ENCODE assay signal across 11 mouse cellular contexts in the genomic region with DNA sequence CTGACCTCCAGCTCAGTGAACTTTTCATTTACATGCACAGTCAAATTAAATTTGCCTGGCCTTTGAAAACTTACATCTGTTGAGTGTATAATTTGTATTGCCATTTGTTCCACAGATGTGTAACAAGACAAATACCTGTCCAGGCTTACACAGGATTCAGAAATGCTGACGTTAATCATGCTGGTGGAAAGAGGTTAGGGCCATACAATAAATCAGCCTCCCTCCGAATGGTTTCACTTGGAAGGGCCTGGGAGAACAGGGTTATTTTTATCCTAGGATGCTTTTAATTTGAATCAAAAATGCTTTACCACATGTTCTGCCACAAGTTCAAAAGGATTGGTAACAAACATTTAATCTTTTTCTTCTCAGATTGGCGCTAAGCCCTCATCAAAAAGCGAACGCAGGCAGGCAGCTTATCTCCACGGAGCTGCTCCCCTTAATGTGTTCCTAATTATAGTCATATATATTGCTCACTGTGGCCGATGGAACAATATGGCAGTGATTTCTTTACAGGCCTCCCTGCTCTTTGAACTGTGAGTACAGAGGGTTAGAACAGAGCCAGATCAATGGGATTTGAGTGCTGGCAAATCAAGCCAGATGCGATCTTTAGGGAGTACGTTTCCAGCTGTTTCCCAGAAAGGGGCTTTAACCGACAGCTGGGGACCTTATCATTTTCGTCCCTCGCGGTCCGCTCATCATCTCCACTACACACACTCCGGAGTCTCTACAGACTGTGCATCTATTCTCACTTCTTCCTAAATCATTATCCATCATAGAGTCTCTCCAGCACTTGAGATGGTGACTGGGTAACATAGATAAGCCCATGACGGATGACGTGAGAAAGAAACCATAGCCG.
DNase-seq lines count a peak whose midpoint lies in the region; ATAC-seq and TF ChIP-seq lines count a peak whose summit lies in the region.
"Had no signal": no experiment of that assay in that cellular context is flagged by ENCODE, and none has a peak within 500 bp of the region (broad histone marks: within the 10 kb centered on the region; RNA-seq: fewer than 3 reads in every experiment).

No protein-coding gene starts in this region.

- no peak for ATAC-seq in heart, embryonic 16.5 days (replicated peaks; ENCODE audit: extremely low read depth, insufficient read depth, low FRiP score)
- peak; percentile 82 for ATAC-seq in embryonic facial prominence, embryonic 14.5 days (ENCODE audit: low read depth)
- ATAC-seq in limb, embryonic 13.5 days (ENCODE audit: low FRiP score, low read depth) = peak; percentile 82
- no peak for ATAC-seq in frontal cortex, adult (ENCODE audit: low TSS enrichment)

- peak overlapping the region; percentile 24 for H3K4me3 ChIP-seq in heart, embryonic 16.5 days (ENCODE audit: low read length)
- H3K4me3 ChIP-seq in embryonic facial prominence, embryonic 14.5 days (ENCODE audit: low read depth, low read length) = no peak overlapping the region
- H3K4me3 ChIP-seq in limb, embryonic 13.5 days = no peak overlapping the region
- H3K4me3 ChIP-seq in layer of hippocampus, adult 2 months = no peak overlapping the region

- peak overlapping the region; percentile 46 for H3K4me2 ChIP-seq in heart, embryonic 16.5 days (ENCODE audit: low read depth, low read length)
- H3K4me2 ChIP-seq in embryonic facial prominence, embryonic 14.5 days (ENCODE audit: low read depth, low read length) = peak overlapping the region; percentile 26; the same call in 1 of the 2 replicates
- H3K4me2 ChIP-seq in limb, embryonic 13.5 days (replicated peaks) = peak overlapping the region; percentile 38

- H3K27me3 ChIP-seq in heart, embryonic 16.5 days (ENCODE audit: control insufficient read depth, insufficient read depth, low read length) = no peaks in the 10 kb centered on the region
- H3K27me3 ChIP-seq in embryonic facial prominence, embryonic 14.5 days (replicated peaks; ENCODE audit: control insufficient read depth, insufficient read depth, low read length) = no peaks in the 10 kb centered on the region
- peaks cover 6% of the 10 kb centered on the region; the same call in 1 of the 2 replicates for H3K27me3 ChIP-seq in limb, embryonic 13.5 days
- H3K27me3 ChIP-seq: CH12.LX had no signal

- H3K4me1 ChIP-seq in heart, embryonic 16.5 days (ENCODE audit: control insufficient read depth, insufficient read depth, low read length) = peaks cover 10% of the 10 kb centered on the region
- peaks cover 11% of the 10 kb centered on the region for H3K4me1 ChIP-seq in embryonic facial prominence, embryonic 14.5 days (ENCODE audit: control insufficient read depth, insufficient read depth, low read length)
- H3K4me1 ChIP-seq in limb, embryonic 13.5 days = peaks cover 46% of the 10 kb centered on the region

- no peak overlapping the region for H3K27ac ChIP-seq in heart, embryonic 16.5 days (ENCODE audit: low read length)
- no peak overlapping the region for H3K27ac ChIP-seq in embryonic facial prominence, embryonic 14.5 days (replicated peaks; ENCODE audit: low read depth, low read length)
- H3K27ac ChIP-seq in limb, embryonic 13.5 days = no peak overlapping the region
- H3K27ac ChIP-seq in layer of hippocampus, adult 2 months = no peak overlapping the region

- H3K9ac ChIP-seq in heart, embryonic 16.5 days (ENCODE audit: low read length) = peak overlapping the region; percentile 3; the same call in 1 of the 2 replicates
- no peak overlapping the region for H3K9ac ChIP-seq in embryonic facial prominence, embryonic 14.5 days (ENCODE audit: low read depth, low read length)
- no peak overlapping the region for H3K9ac ChIP-seq in limb, embryonic 13.5 days

- H3K36me3 ChIP-seq in heart, embryonic 16.5 days (ENCODE audit: control insufficient read depth, insufficient read depth) = no peaks in the 10 kb centered on the region
- H3K36me3 ChIP-seq in embryonic facial prominence, embryonic 14.5 days (ENCODE audit: control insufficient read depth, insufficient read depth, low read length) = no peaks in the 10 kb centered on the region
- no peaks in the 10 kb centered on the region for H3K36me3 ChIP-seq in limb, embryonic 13.5 days

- 33% methylated on average over 18 of the region's 18 CpGs for WGBS in heart, embryonic 16.5 days
- 30% methylated on average over 18 of the region's 18 CpGs for whole genome bisulfite sequencing in embryonic facial prominence, embryonic 14.5 days
- 13% methylated on average over 18 of the region's 18 CpGs for WGBS in limb, embryonic 13.5 days

- H3K9me3 ChIP-seq in heart, embryonic 16.5 days (replicated peaks; ENCODE audit: control insufficient read depth, low read length) = no peaks in the 10 kb centered on the region
- no peaks in the 10 kb centered on the region for H3K9me3 ChIP-seq in embryonic facial prominence, embryonic 14.5 days (ENCODE audit: control insufficient read depth, low read length)
- no peaks in the 10 kb centered on the region for H3K9me3 ChIP-seq in limb, embryonic 13.5 days

- DNase-seq in heart, postnatal 4 days = no peak
- peak; percentile 67 for DNase-seq in embryo, embryonic 10.5 days (ENCODE audit: low spot score)
- peak; percentile 75 for DNase-seq in embryonic facial prominence, embryonic 14.5 days (ENCODE audit: low spot score)
- DNase-seq in layer of hippocampus, adult 2 months (ENCODE audit: low spot score in 2 of 2) = no peak
- no peak for DNase-seq in gastrocnemius, adult 8-10 months (ENCODE audit: low spot score in 2 of 2)
- DNase-seq: left cerebral cortex, postnatal 4 days; thymus, postnatal 4 days had no signal

- TF ChIP-seq CTCF in layer of hippocampus, adult 2 months (conservative IDR thresholded peaks at IDR 0.05) = no peak

Comparison
In these comparisons a context has a peak if more than half of its experiments do, and no peak if none do; other contexts are left out.
1. ATAC-seq: peak in embryonic facial prominence, embryonic 14.5 days (single experiment) and limb, embryonic 13.5 days (single experiment); none in heart, embryonic 16.5 days (single experiment) and frontal cortex, adult (single experiment).
2. DNase-seq: peak in embryo, embryonic 10.5 days (single experiment) and embryonic facial prominence, embryonic 14.5 days (single experiment); none in heart, postnatal 4 days (single experiment), layer of hippocampus, adult 2 months (0 of 2) and gastrocnemius, adult 8-10 months (0 of 2).
3. Peak in every context shown above with its lines, with median percentiles within 50 percentile points of each other: H3K4me2 ChIP-seq.